Mouse (Mus musculus): ENCODE results near the gene Dnmt3l. TPM values are rescaled to one million over a fixed set of nuclear protein-coding genes. Genes with fewer than 3 reads are reported as not detected.
A peak's percentile ranks its signal among the peaks of the same experiment; 100 is the strongest.

Gene Dnmt3l
- polyA plus RNA-seq (2015; fragmentation: Nextera tagmentation; extraction: Ambion mirVana): 0.44 and 0.56 TPM in 2 replicates

- Histone ChIP-seq H3K27me3 (peaks cover 5% of the 10 kb centered on the region), H3K4me3 (no peak within 1 kb of the TSS), H3K36me3 (no peaks in the 10 kb centered on the region), H3K9me3 (no peaks in the 10 kb centered on the region), H3K4me2 (no peak within 1 kb of the TSS), H3K4me1 (peaks cover 13% of the 10 kb centered on the region), H3K9ac (no peak within 1 kb of the TSS), H3K27ac (no peak within 1 kb of the TSS)
- 0 out of 2 replicates have a peak, but pooled peaks have one; percentile 22 for ATAC-seq (ENCODE audit: insufficient number of reproducible peaks, insufficient read depth, low FRiP score, low TSS enrichment, low read depth)
- WGBS: 93% methylated on average over 5 of the region's 5 CpGs
Observed at GRCm38 (mm10) chr10:78041647-78042046, at the start of gene Dnmt3l. Dnmt3l (plus strand) TSS chr10:78041947.

GRCm38 (mm10) chr10:77995639-77996038, 46.1 kb upstream of the Dnmt3l start:
- H3K4me1 ChIP-seq: no peaks in the 10 kb centered on the region
- H3K36me3 ChIP-seq: peaks cover 97% of the 10 kb centered on the region
- 88% methylated on average over 3 of the region's 3 CpGs for WGBS
- no peaks in the 10 kb centered on the region for H3K9me3 ChIP-seq
- no peak for ATAC-seq (ENCODE audit: insufficient number of reproducible peaks, insufficient read depth, low FRiP score, low TSS enrichment, low read depth)
- no peaks in the 10 kb centered on the region for H3K27me3 ChIP-seq
- H3K4me2 ChIP-seq: no peak overlapping the region
- no peak overlapping the region for H3K4me3 ChIP-seq
- H3K9ac ChIP-seq: no peak overlapping the region
- H3K27ac ChIP-seq: no peak overlapping the region

GRCm38 (mm10) chr10:78000200-78000599, 41.5 kb upstream of the Dnmt3l start:
- ATAC-seq (ENCODE audit: insufficient number of reproducible peaks, insufficient read depth, low FRiP score, low TSS enrichment, low read depth): no peak
- WGBS: 95% methylated on average over 5 of the region's 5 CpGs
- H3K4me1 ChIP-seq: no peaks in the 10 kb centered on the region
- no peaks in the 10 kb centered on the region for H3K27me3 ChIP-seq
- peaks cover 91% of the 10 kb centered on the region for H3K36me3 ChIP-seq
- no peak overlapping the region for H3K4me2 ChIP-seq
- no peak overlapping the region for H3K4me3 ChIP-seq
- no peak overlapping the region for H3K9ac ChIP-seq
- H3K27ac ChIP-seq: no peak overlapping the region
- no peaks in the 10 kb centered on the region for H3K9me3 ChIP-seq

GRCm38 (mm10) chr10:78001796-78002195, 40.0 kb upstream of the Dnmt3l start:
- H3K4me3 ChIP-seq: no peak overlapping the region
- H3K36me3 ChIP-seq: peaks cover 84% of the 10 kb centered on the region
- no peak overlapping the region for H3K4me2 ChIP-seq
- no peaks in the 10 kb centered on the region for H3K27me3 ChIP-seq
- no peaks in the 10 kb centered on the region for H3K9me3 ChIP-seq
- no peak overlapping the region for H3K9ac ChIP-seq
- peaks cover 10% of the 10 kb centered on the region for H3K4me1 ChIP-seq
- ATAC-seq (ENCODE audit: insufficient number of reproducible peaks, insufficient read depth, low FRiP score, low TSS enrichment, low read depth): no peak
- H3K27ac ChIP-seq: no peak overlapping the region
- WGBS: 92% methylated on average over 11 of the region's 11 CpGs

- Histone ChIP-seq H3K4me3 (no peak overlapping the region), H3K27ac (no peak overlapping the region), H3K27me3 (no peaks in the 10 kb centered on the region), H3K4me1 (peaks cover 15% of the 10 kb centered on the region), H3K4me2 (no peak overlapping the region), H3K9ac (0 out of 2 replicates have a peak overlapping the region, but pooled peaks have one; percentile 36), H3K36me3 (peaks cover 79% of the 10 kb centered on the region), H3K9me3 (no peaks in the 10 kb centered on the region)
- no peak for ATAC-seq (ENCODE audit: insufficient number of reproducible peaks, insufficient read depth, low FRiP score, low TSS enrichment, low read depth)
- WGBS: 95% methylated on average over 2 of the region's 2 CpGs
Observed at GRCm38 (mm10) chr10:78002316-78002715, 39.4 kb upstream of the Dnmt3l start.

GRCm38 (mm10) chr10:78004479-78005100, 37.2 kb upstream of the Dnmt3l start:
- no peak for ATAC-seq (ENCODE audit: insufficient number of reproducible peaks, insufficient read depth, low FRiP score, low TSS enrichment, low read depth)
- Histone ChIP-seq H3K4me3 (no peak overlapping the region), H3K27me3 (no peaks in the 10 kb centered on the region), H3K27ac (no peak overlapping the region), H3K9me3 (no peaks in the 10 kb centered on the region), H3K4me1 (peaks cover 33% of the 10 kb centered on the region), H3K36me3 (peaks cover 57% of the 10 kb centered on the region), H3K4me2 (no peak overlapping the region), H3K9ac (no peak overlapping the region)
- 91% methylated on average over 3 of the region's 3 CpGs for WGBS

- Histone ChIP-seq H3K4me1 (peaks cover 38% of the 10 kb centered on the region), H3K27ac (no peak overlapping the region), H3K36me3 (peaks cover 43% of the 10 kb centered on the region), H3K4me2 (no peak overlapping the region), H3K27me3 (no peaks in the 10 kb centered on the region), H3K4me3 (no peak overlapping the region), H3K9ac (peak overlapping the region; percentile 6; the same call in 1 of the 2 replicates), H3K9me3 (no peaks in the 10 kb centered on the region)
- no peak for ATAC-seq (ENCODE audit: insufficient number of reproducible peaks, insufficient read depth, low FRiP score, low TSS enrichment, low read depth)
- 84% methylated on average over 4 of the region's 4 CpGs for WGBS
Observed at GRCm38 (mm10) chr10:78005791-78006438, 35.8 kb upstream of the Dnmt3l start.

- Histone ChIP-seq H3K27me3 (no peaks in the 10 kb centered on the region), H3K4me3 (no peak overlapping the region), H3K9ac (peak overlapping the region; percentile 91), H3K9me3 (no peaks in the 10 kb centered on the region), H3K4me2 (peak overlapping the region; percentile 88), H3K4me1 (peaks cover 38% of the 10 kb centered on the region), H3K27ac (0 out of 2 replicates have a peak overlapping the region, but pooled peaks have one; percentile 28), H3K36me3 (peaks cover 30% of the 10 kb centered on the region)
- ATAC-seq (ENCODE audit: insufficient number of reproducible peaks, insufficient read depth, low FRiP score, low TSS enrichment, low read depth): no peak
- WGBS: 29% methylated on average over 7 of the region's 7 CpGs
Observed at GRCm38 (mm10) chr10:78007203-78007602, 34.5 kb upstream of the Dnmt3l start.

- H3K36me3 ChIP-seq: peaks cover 22% of the 10 kb centered on the region
- H3K9ac ChIP-seq: peak overlapping the region; percentile 91
- no peaks in the 10 kb centered on the region for H3K27me3 ChIP-seq
- WGBS: 80% methylated on average over 3 of the region's 3 CpGs
- peak overlapping the region; percentile 81 for H3K4me3 ChIP-seq
- peaks cover 38% of the 10 kb centered on the region for H3K4me1 ChIP-seq
- ATAC-seq (ENCODE audit: insufficient number of reproducible peaks, insufficient read depth, low FRiP score, low TSS enrichment, low read depth): no peak
- peak overlapping the region; percentile 88 for H3K4me2 ChIP-seq
- H3K27ac ChIP-seq: no peak overlapping the region
- H3K9me3 ChIP-seq: no peaks in the 10 kb centered on the region
Observed at GRCm38 (mm10) chr10:78008169-78008568, 33.6 kb upstream of the Dnmt3l start.

- H3K4me1 ChIP-seq: peaks cover 38% of the 10 kb centered on the region
- H3K9ac ChIP-seq: peak overlapping the region; percentile 91
- WGBS: under 1% methylated on average over 59 of the region's 59 CpGs
- H3K27me3 ChIP-seq: no peaks in the 10 kb centered on the region
- peaks cover 15% of the 10 kb centered on the region for H3K36me3 ChIP-seq
- peak overlapping the region; percentile 96 for H3K27ac ChIP-seq
- H3K4me3 ChIP-seq: peak overlapping the region; percentile 81
- H3K4me2 ChIP-seq: peak overlapping the region; percentile 88
- ATAC-seq (ENCODE audit: insufficient number of reproducible peaks, insufficient read depth, low FRiP score, low TSS enrichment, low read depth): peak; percentile 97
- H3K9me3 ChIP-seq: no peaks in the 10 kb centered on the region
Observed at GRCm38 (mm10) chr10:78009184-78009944, 32.4 kb upstream of the Dnmt3l start.

- Histone ChIP-seq H3K9ac (peak within 1 kb of the TSS; percentile 91), H3K9me3 (no peaks in the 10 kb centered on the region), H3K36me3 (peaks cover 11% of the 10 kb centered on the region), H3K4me3 (peak within 1 kb of the TSS; percentile 81), H3K4me1 (peaks cover 38% of the 10 kb centered on the region), H3K4me2 (peak within 1 kb of the TSS; percentile 88), H3K27ac (peak within 1 kb of the TSS; percentile 96), H3K27me3 (no peaks in the 10 kb centered on the region)
- no peak for ATAC-seq (ENCODE audit: insufficient number of reproducible peaks, insufficient read depth, low FRiP score, low TSS enrichment, low read depth)
- under 1% methylated on average over 9 of the region's 9 CpGs for WGBS
Observed at GRCm38 (mm10) chr10:78009945-78010293, 31.8 kb upstream of the Dnmt3l start, which contains the start of gene Pfkl. Pfkl (minus strand) TSS chr10:78010083.

Data from embryonic facial prominence, embryonic 13.5 days (tissue).